Comparison of ENCODE assay signal across 19 mouse cellular contexts in the genomic region with DNA sequence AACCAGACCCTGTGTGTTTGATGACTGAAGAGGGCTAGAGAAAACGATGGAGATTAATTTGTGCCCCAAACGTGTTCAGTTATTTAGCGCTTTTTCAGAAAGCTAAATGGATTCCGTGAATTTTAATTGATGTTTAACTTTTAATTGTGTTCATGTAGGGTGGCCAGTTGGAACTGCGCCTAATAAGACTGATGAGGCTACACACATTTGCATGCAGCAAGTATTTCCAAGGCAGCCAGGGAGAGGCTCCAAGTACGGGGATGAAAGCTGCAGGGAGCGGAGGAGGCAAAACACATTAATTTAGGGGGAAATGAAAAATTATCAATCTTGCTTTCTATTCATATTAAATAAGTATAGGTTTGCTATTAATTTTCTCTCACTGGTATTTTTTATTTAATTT.
DNase-seq lines count a peak whose midpoint lies in the region; ATAC-seq lines count a peak whose summit lies in the region.
"Had no signal": no experiment of that assay in that cellular context is flagged by ENCODE, and none has a peak within 500 bp of the region (broad histone marks: within the 10 kb centered on the region; RNA-seq: fewer than 3 reads in every experiment).

No protein-coding gene starts in this region.

- no peak overlapping the region for H3K4me3 ChIP-seq in hindbrain, embryonic 16.5 days (ENCODE audit: low read length)
- no peak overlapping the region for H3K4me3 ChIP-seq in hindbrain, embryonic 11.5 days (ENCODE audit: low read depth, low read length)
- no peak overlapping the region for H3K4me3 ChIP-seq in midbrain, embryonic 15.5 days
- H3K4me3 ChIP-seq in midbrain, embryonic 10.5 days, result no peak overlapping the region
- H3K4me3 ChIP-seq: embryonic facial prominence, embryonic 12.5 days; heart, embryonic 13.5 days; left cerebral cortex, adult 2 months; limb, embryonic 13.5 days; stomach, embryonic 15.5 days had no signal

- no peak overlapping the region for H3K4me2 ChIP-seq in hindbrain, embryonic 16.5 days (ENCODE audit: low read length)
- H3K4me2 ChIP-seq in hindbrain, embryonic 11.5 days (replicated peaks; ENCODE audit: low read depth, low read length), result no peak overlapping the region
- H3K4me2 ChIP-seq in midbrain, embryonic 15.5 days, result no peak overlapping the region
- H3K4me2 ChIP-seq: embryonic facial prominence, embryonic 12.5 days; heart, embryonic 13.5 days; limb, embryonic 13.5 days; stomach, embryonic 15.5 days had no signal

- H3K4me1 ChIP-seq in hindbrain, embryonic 16.5 days (ENCODE audit: control insufficient read depth, insufficient read depth, low read depth, low read length), result peaks cover 6% of the 10 kb centered on the region
- no peaks in the 10 kb centered on the region for H3K4me1 ChIP-seq in hindbrain, embryonic 11.5 days (replicated peaks; ENCODE audit: control insufficient read depth, insufficient read depth, low read length)
- H3K4me1 ChIP-seq in midbrain, embryonic 15.5 days, result peaks cover 6% of the 10 kb centered on the region; the same call in 1 of the 2 replicates
- H3K4me1 ChIP-seq in midbrain, embryonic 10.5 days, result peaks cover 3% of the 10 kb centered on the region; the same call in 1 of the 2 replicates
- H3K4me1 ChIP-seq: embryonic facial prominence, embryonic 12.5 days; stomach, embryonic 15.5 days had no signal

- H3K27ac ChIP-seq in hindbrain, embryonic 16.5 days (ENCODE audit: low read depth, low read length), result no peak overlapping the region
- H3K27ac ChIP-seq in hindbrain, embryonic 11.5 days (ENCODE audit: low read depth, low read length), result no peak overlapping the region
- 0 out of 2 replicates have a peak overlapping the region, but pooled peaks have one; percentile 12 for H3K27ac ChIP-seq in midbrain, embryonic 15.5 days
- H3K27ac ChIP-seq in midbrain, embryonic 10.5 days (replicated peaks), result no peak overlapping the region
- H3K27ac ChIP-seq: embryonic facial prominence, embryonic 12.5 days; heart, embryonic 13.5 days; left cerebral cortex, adult 2 months; limb, embryonic 13.5 days; liver, embryonic 14.5 days; stomach, embryonic 15.5 days had no signal

- peak; percentile 71; the same call in 1 of the 2 replicates for ATAC-seq in hindbrain, embryonic 16.5 days
- no peak for ATAC-seq in hindbrain, embryonic 11.5 days (ENCODE audit: low FRiP score)
- ATAC-seq in midbrain, embryonic 15.5 days (replicated peaks), result 0 out of 2 replicates have a peak, but pooled peaks have one; percentile 58
- ATAC-seq: activated CD4-positive, CD25-positive, alpha-beta regulatory T cell, adult 4 months; intestine, postnatal 0 days; Patski had no signal

- no peaks in the 10 kb centered on the region for H3K9me3 ChIP-seq in hindbrain, embryonic 16.5 days (ENCODE audit: control insufficient read depth, low read length)
- H3K9me3 ChIP-seq in hindbrain, embryonic 11.5 days (ENCODE audit: control insufficient read depth, low read length), result no peaks in the 10 kb centered on the region
- no peaks in the 10 kb centered on the region for H3K9me3 ChIP-seq in midbrain, embryonic 15.5 days
- H3K9me3 ChIP-seq in midbrain, embryonic 10.5 days (replicated peaks), result no peaks in the 10 kb centered on the region
- H3K9me3 ChIP-seq: embryonic facial prominence, embryonic 12.5 days; heart, embryonic 13.5 days; limb, embryonic 13.5 days; stomach, embryonic 15.5 days had no signal

- no peak overlapping the region for H3K9ac ChIP-seq in hindbrain, embryonic 16.5 days (ENCODE audit: low read depth, low read length)
- H3K9ac ChIP-seq in hindbrain, embryonic 11.5 days (ENCODE audit: low read depth, low read length), result no peak overlapping the region
- no peak overlapping the region for H3K9ac ChIP-seq in midbrain, embryonic 15.5 days
- H3K9ac ChIP-seq: embryonic facial prominence, embryonic 12.5 days; heart, embryonic 13.5 days; limb, embryonic 13.5 days; liver, embryonic 14.5 days; stomach, embryonic 15.5 days had no signal

- DNase-seq in hindbrain, embryonic 11.5 days (ENCODE audit: low spot score), result no peak
- DNase-seq in midbrain, embryonic 10.5 days (ENCODE audit: low spot score), result no peak
- peak; percentile 42 for DNase-seq in brain, embryonic 18.5 days (ENCODE audit: low read depth, low spot score)
- DNase-seq in layer of hippocampus, postnatal 10 days (ENCODE audit: low spot score in 2 of 2), result peak; percentile 31 to 36
- no peak for DNase-seq in thymus, adult 18-20 months
- DNase-seq: cerebellum, adult 8-10 months; kidney, postnatal 10 days; spleen, adult 18-20 months had no signal

- WGBS in hindbrain, embryonic 16.5 days, result 36% methylated on average over 7 of the region's 7 CpGs
- 78% methylated on average over 7 of the region's 7 CpGs for whole genome bisulfite sequencing in hindbrain, embryonic 11.5 days
- 53% methylated on average over 7 of the region's 7 CpGs for WGBS in midbrain, embryonic 15.5 days
- 79% methylated on average over 7 of the region's 7 CpGs for WGBS in midbrain, embryonic 10.5 days

- H3K36me3 ChIP-seq in hindbrain, embryonic 16.5 days (ENCODE audit: control insufficient read depth, insufficient read depth, low read length), result no peaks in the 10 kb centered on the region
- no peaks in the 10 kb centered on the region for H3K36me3 ChIP-seq in hindbrain, embryonic 11.5 days (ENCODE audit: control insufficient read depth, insufficient read depth, low read length)
- no peaks in the 10 kb centered on the region for H3K36me3 ChIP-seq in midbrain, embryonic 15.5 days (replicated peaks)
- no peaks in the 10 kb centered on the region for H3K36me3 ChIP-seq in midbrain, embryonic 10.5 days
- H3K36me3 ChIP-seq: embryonic facial prominence, embryonic 12.5 days; heart, embryonic 13.5 days; limb, embryonic 13.5 days; stomach, embryonic 15.5 days had no signal

- no peaks in the 10 kb centered on the region for H3K27me3 ChIP-seq in hindbrain, embryonic 16.5 days (replicated peaks; ENCODE audit: control insufficient read depth, insufficient read depth, low read length)
- H3K27me3 ChIP-seq in hindbrain, embryonic 11.5 days (ENCODE audit: control insufficient read depth, insufficient read depth, low read length), result no peaks in the 10 kb centered on the region
- no peaks in the 10 kb centered on the region for H3K27me3 ChIP-seq in midbrain, embryonic 15.5 days (replicated peaks)
- H3K27me3 ChIP-seq in midbrain, embryonic 10.5 days (ENCODE audit: low read depth, poor library complexity, severe bottlenecking), result no peaks in the 10 kb centered on the region
- H3K27me3 ChIP-seq: embryonic facial prominence, embryonic 12.5 days; heart, embryonic 13.5 days; Patski; stomach, embryonic 15.5 days had no signal

Comparison
In these comparisons a context has a peak if more than half of its experiments do, and no peak if none do; other contexts are left out.
1. DNase-seq: peak in brain, embryonic 18.5 days (single experiment) and layer of hippocampus, postnatal 10 days (2 of 2); none in hindbrain, embryonic 11.5 days (single experiment), midbrain, embryonic 10.5 days (single experiment) and thymus, adult 18-20 months (0 of 2).